Mouse (Mus musculus): ENCODE measurements around the gene Kng1. TPM values are rescaled to one million over a fixed set of nuclear protein-coding genes. Genes with fewer than 3 reads are reported as not detected.

Gene Kng1
- total RNA-seq, 1 experiment: 0.49 TPM

GRCm38 (mm10) chr16:23127311-23127672 is 69.6 kb downstream of the Kng1 start:
- peak overlapping the region; percentile 93 for H3K9ac ChIP-seq (ENCODE audit: insufficient read depth, low read depth, low read length, poor library complexity, severe bottlenecking)
- in situ Hi-C loops (cut with MboI; ENCODE audit: low sequenced_read_pairs in 2 of 2, unreplicated experiment in 2 of 2): no loop called here
- no peaks in the 10 kb centered on the region for H3K9me3 ChIP-seq (ENCODE audit: control insufficient read depth, insufficient read depth, low read depth, low read length)
- H3K27ac ChIP-seq (ENCODE audit: insufficient read depth, low read depth, low read length, poor library complexity, severe bottlenecking): peak overlapping the region; percentile 87; the same call in 1 of the 2 replicates
- DNase-seq (ENCODE audit: low read depth, low spot score): no peak
- peaks cover 0 to 2% of the 10 kb centered on the region in 2 experiments; a peak in 1 of 4 replicates for H3K4me1 ChIP-seq (ENCODE audit: control insufficient read depth in 2 of 2, insufficient read depth in 2 of 2, low read length in 2 of 2, poor library complexity in 1 of 2)
- peak overlapping the region; percentile 81 to 83 for H3K4me3 ChIP-seq (ENCODE audit: insufficient read depth in 1 of 2, low read depth in 1 of 2, low read length in 2 of 2, poor library complexity in 1 of 2, severe bottlenecking in 1 of 2)
- H3K36me3 ChIP-seq (ENCODE audit: control insufficient read depth, insufficient read depth, low read length, poor library complexity, severe bottlenecking): peaks cover 7% of the 10 kb centered on the region
- TF ChIP-seq ZNF384 (IDR thresholded peaks at IDR 0.05; ENCODE audit: low read depth, low read length): no peak
- TF ChIP-seq CHD2 (IDR thresholded peaks at IDR 0.05; ENCODE audit: low read depth, low read length): no peak
- no peak for TF ChIP-seq ZC3H11A (IDR thresholded peaks at IDR 0.05; ENCODE audit: borderline replicate concordance, low read depth, low read length)
- no peak for TF ChIP-seq MAFK (IDR thresholded peaks at IDR 0.05; ENCODE audit: insufficient read depth, low read depth, low read length)
- TF ChIP-seq HCFC1 (IDR thresholded peaks at IDR 0.05; ENCODE audit: borderline replicate concordance, insufficient read depth, low read length): no peak

GRCm38 (mm10) chr16:23127673-23128375 is 70.2 kb downstream of the Kng1 start, which contains the start of gene Rfc4:
Rfc4 (minus strand) TSS chr16:23127737.
- Histone ChIP-seq H3K36me3 (ENCODE audit: control insufficient read depth, insufficient read depth, low read length, poor library complexity, severe bottlenecking) (peaks cover 7% of the 10 kb centered on the region), H3K27ac (ENCODE audit: insufficient read depth, low read depth, low read length, poor library complexity, severe bottlenecking) (peak within 1 kb of the TSS; percentile 87), H3K9me3 (ENCODE audit: control insufficient read depth, insufficient read depth, low read depth, low read length) (no peaks in the 10 kb centered on the region), H3K4me3 (ENCODE audit: insufficient read depth in 1 of 2, low read depth in 1 of 2, low read length in 2 of 2, poor library complexity in 1 of 2, severe bottlenecking in 1 of 2) (peak within 1 kb of the TSS; percentile 81 to 83), H3K4me1 (ENCODE audit: control insufficient read depth in 2 of 2, insufficient read depth in 2 of 2, low read length in 2 of 2, poor library complexity in 1 of 2) (peaks cover 0 to 2% of the 10 kb centered on the region in 2 experiments; a peak in 1 of 4 replicates), H3K9ac (ENCODE audit: insufficient read depth, low read depth, low read length, poor library complexity, severe bottlenecking) (peak within 1 kb of the TSS; percentile 93)
- in situ Hi-C loops (cut with MboI; ENCODE audit: low sequenced_read_pairs in 2 of 2, unreplicated experiment in 2 of 2): no loop called here
- peak; percentile 75 for DNase-seq (ENCODE audit: low read depth, low spot score)
- TF ChIP-seq ZC3H11A (IDR thresholded peaks at IDR 0.05; ENCODE audit: borderline replicate concordance, low read depth, low read length) (peak; percentile 17; the same call in 1 of the 2 replicates), CHD2 (IDR thresholded peaks at IDR 0.05; ENCODE audit: low read depth, low read length) (no peak), MAFK (IDR thresholded peaks at IDR 0.05; ENCODE audit: insufficient read depth, low read depth, low read length) (no peak), HCFC1 (IDR thresholded peaks at IDR 0.05; ENCODE audit: borderline replicate concordance, insufficient read depth, low read length) (peak; percentile 81), ZNF384 (IDR thresholded peaks at IDR 0.05; ENCODE audit: low read depth, low read length) (no peak)

GRCm38 (mm10) chr16:23130303-23130702 is 72.6 kb downstream of the Kng1 start:
- H3K4me1 ChIP-seq (ENCODE audit: control insufficient read depth in 2 of 2, insufficient read depth in 2 of 2, low read length in 2 of 2, poor library complexity in 1 of 2): peaks cover 0 to 2% of the 10 kb centered on the region in 2 experiments; a peak in 1 of 4 replicates
- H3K9me3 ChIP-seq (ENCODE audit: control insufficient read depth, insufficient read depth, low read depth, low read length): no peaks in the 10 kb centered on the region
- DNase-seq (ENCODE audit: low read depth, low spot score): no peak
- no peaks in the 10 kb centered on the region; the same call in 1 of the 2 replicates for H3K36me3 ChIP-seq (ENCODE audit: control insufficient read depth, insufficient read depth, low read length, poor library complexity, severe bottlenecking)
- TF ChIP-seq CHD2 (IDR thresholded peaks at IDR 0.05; ENCODE audit: low read depth, low read length) (no peak), ZNF384 (IDR thresholded peaks at IDR 0.05; ENCODE audit: low read depth, low read length) (no peak), ZC3H11A (IDR thresholded peaks at IDR 0.05; ENCODE audit: borderline replicate concordance, low read depth, low read length) (no peak), MAFK (IDR thresholded peaks at IDR 0.05; ENCODE audit: insufficient read depth, low read depth, low read length) (no peak), HCFC1 (IDR thresholded peaks at IDR 0.05; ENCODE audit: borderline replicate concordance, insufficient read depth, low read length) (no peak)
- in situ Hi-C loops (cut with MboI; ENCODE audit: low sequenced_read_pairs in 2 of 2, unreplicated experiment in 2 of 2): no loop called here
- no peak overlapping the region for H3K4me3 ChIP-seq (ENCODE audit: insufficient read depth in 1 of 2, low read depth in 1 of 2, low read length in 2 of 2, poor library complexity in 1 of 2, severe bottlenecking in 1 of 2)
- H3K9ac ChIP-seq (ENCODE audit: insufficient read depth, low read depth, low read length, poor library complexity, severe bottlenecking): no peak overlapping the region
- H3K27ac ChIP-seq (ENCODE audit: insufficient read depth, low read depth, low read length, poor library complexity, severe bottlenecking): no peak overlapping the region

Other genes starting within 250 kb of the Kng1 start
- gene Crygs, start 246.3 kb upstream of the Kng1 start, total RNA-seq (2012; rRNA removed): not detected in 2 replicates
- gene Tbccd1, start 200.2 kb upstream of the Kng1 start, total RNA-seq (2012; rRNA removed): 17.5 and 20.0 TPM in 2 replicates
- gene Dnajb11, start 200.0 kb upstream of the Kng1 start, total RNA-seq (2012; rRNA removed): 140 and 155 TPM in 2 replicates
- 1.1 and 1.8 TPM in 2 replicates for gene Ahsg, start 166.6 kb upstream of the Kng1 start, total RNA-seq (2012; rRNA removed)
- gene Fetub, start 139.5 kb upstream of the Kng1 start, total RNA-seq (2012; rRNA removed): 3.7 and 4.7 TPM in 2 replicates
- not detected in 2 replicates for gene Hrg, start 106.8 kb upstream of the Kng1 start, total RNA-seq (2012; rRNA removed)
- 0.22 TPM in 1 of 2 replicates, not detected in the other for gene Kng2, start 28.4 kb upstream of the Kng1 start, total RNA-seq (2012; rRNA removed)
- 983 and 1,290 TPM in 2 replicates for gene Eif4a2, start 49.6 kb downstream of the Kng1 start, total RNA-seq (2012; rRNA removed)
- gene Rfc4, start 69.9 kb downstream of the Kng1 start, total RNA-seq (2012; rRNA removed): 51.1 and 71.7 TPM in 2 replicates
- gene Adipoq, start 88.7 kb downstream of the Kng1 start, total RNA-seq (2012; rRNA removed): 0.22 and 0.69 TPM in 2 replicates
- 7.2 and 7.7 TPM in 2 replicates for gene St6gal1, start 166.9 kb downstream of the Kng1 start, total RNA-seq (2012; rRNA removed)

Data from ES-E14 (cell line).